Mouse (Mus musculus) heart, embryonic 12.5 days (tissue): ENCODE data around the gene Trit1. TPM values are rescaled to one million over a fixed set of nuclear protein-coding genes. Genes with fewer than 3 reads are reported as not detected.

Experiments
- ATAC-seq: fragments of 200-750 bp; cut with Nextera tagmentation; 2 replicates; pipeline ENCODE4 v1.8.0; 2017; ENCODE audit warnings: moderate TSS enrichment, moderate library complexity; ENCODE audit not compliant: insufficient number of reproducible peaks, low FRiP score
- H3K27ac ChIP-seq: fragments of 300-500 bp; sonication (generic); 2 replicates; pipeline ENCODE4 v1.5.1; 2016; ENCODE audit warnings: mild to moderate bottlenecking, moderate library complexity; ENCODE audit not compliant: poor library complexity, severe bottlenecking
- H3K27me3 ChIP-seq: fragments of 300-500 bp; sonication (generic); replicated peaks from 2 replicates; pipeline ENCODE4 v1.6.1; 2016; ENCODE audit warnings: mild to moderate bottlenecking, moderate library complexity
- H3K36me3 ChIP-seq: fragments of 300-500 bp; sonication (generic); 2 replicates; pipeline ENCODE4 v1.6.1; 2016; ENCODE audit warnings: mild to moderate bottlenecking, moderate library complexity
- H3K4me1 ChIP-seq: fragments of 300-500 bp; sonication (generic); replicated peaks from 2 replicates; pipeline ENCODE4 v1.6.1; 2016; ENCODE audit warnings: mild to moderate bottlenecking
- H3K4me2 ChIP-seq: fragments of 300-500 bp; sonication (generic); 2 replicates; pipeline ENCODE4 v1.6.1; 2016; ENCODE audit warnings: mild to moderate bottlenecking, moderate library complexity
- H3K4me3 ChIP-seq: fragments of 300-500 bp; sonication (generic); 2 replicates; pipeline ENCODE4 v1.5.1; 2016; ENCODE audit warnings: mild to moderate bottlenecking
- H3K9ac ChIP-seq: fragments of 300-500 bp; sonication (generic); 2 replicates; pipeline ENCODE4 v1.6.1; 2016; ENCODE audit warnings: mild to moderate bottlenecking, moderate library complexity
- H3K9me3 ChIP-seq: fragments of 300-500 bp; sonication (generic); replicated peaks from 2 replicates; pipeline ENCODE4 v1.6.1; 2016; ENCODE audit warnings: mild to moderate bottlenecking, moderate library complexity
- WGBS: fragments of 180-500 bp; shearing (Covaris S2); methylation state at CpG from one replicate; pipeline ENCODE4 v1.1.7; 2016; 5-methylcytosine and 5-hydroxymethylcytosine counted together
- polyA plus RNA-seq: library from polyadenylated mRNA; unstranded; fragments of >200 nt; fragmentation: Nextera tagmentation; extraction: Ambion mirVana; gene quantifications from 2 replicates; pipeline ENCODE4 v1.2.1, GENCODE M21; 2016

The Trit1 gene
- polyA plus RNA-seq = 13.4 and 14.3 TPM in 2 replicates

- ATAC-seq = peak; percentile 95
- Histone ChIP-seq H3K4me2 (peak within 1 kb of the TSS; percentile 92), H3K4me3 (peak within 1 kb of the TSS; percentile 92), H3K9ac (peak within 1 kb of the TSS; percentile 92), H3K9me3 (no peaks in the 10 kb centered on the region), H3K4me1 (peaks cover 22% of the 10 kb centered on the region), H3K27me3 (no peaks in the 10 kb centered on the region), H3K36me3 (peaks cover 14% of the 10 kb centered on the region), H3K27ac (peak within 1 kb of the TSS; percentile 81)
- WGBS = under 1% methylated on average over 34 of the region's 34 CpGs
Observed at GRCm38 (mm10) chr4:123016451-123016957, at the start of gene Trit1. Trit1 (plus strand) TSS chr4:123016597.

DNA sequence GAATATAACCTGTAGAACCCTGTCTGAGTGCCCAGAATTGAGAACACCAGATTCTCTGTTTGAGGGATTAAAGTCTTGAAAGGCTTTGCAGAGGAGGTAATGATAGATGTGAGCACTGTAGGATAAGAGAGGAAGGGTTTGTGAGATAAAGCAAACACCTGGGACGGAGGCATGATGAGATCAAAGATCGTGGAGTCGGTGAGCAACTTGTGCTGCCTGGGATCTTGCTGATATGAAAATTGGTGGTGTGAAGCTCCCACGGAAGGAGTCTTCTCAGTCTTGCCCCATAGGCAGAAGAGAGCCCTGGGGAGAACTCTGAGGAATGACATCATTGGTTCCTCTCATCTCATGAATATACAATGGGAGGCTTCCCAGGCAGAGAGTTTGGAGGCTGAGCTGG, 48.3 kb upstream of the Trit1 start:
- Histone ChIP-seq H3K4me1 (0 out of 2 replicates have a peak, but pooled peaks cover 2% of the 10 kb centered on the region), H3K27ac (no peak overlapping the region), H3K4me2 (no peak overlapping the region), H3K36me3 (no peaks in the 10 kb centered on the region), H3K9me3 (no peaks in the 10 kb centered on the region), H3K27me3 (peaks cover 14% of the 10 kb centered on the region; the same call in 1 of the 2 replicates), H3K9ac (no peak overlapping the region), H3K4me3 (no peak overlapping the region)
- WGBS = 41% methylated on average over 4 of the region's 4 CpGs
- ATAC-seq = no peak

- Histone ChIP-seq H3K9me3 (no peaks in the 10 kb centered on the region), H3K27me3 (peaks cover 11% of the 10 kb centered on the region; the same call in 1 of the 2 replicates), H3K9ac (no peak overlapping the region), H3K27ac (no peak overlapping the region), H3K36me3 (no peaks in the 10 kb centered on the region), H3K4me2 (no peak overlapping the region), H3K4me3 (no peak overlapping the region), H3K4me1 (no peaks in the 10 kb centered on the region)
- WGBS = 84% methylated on average over 4 of the region's 4 CpGs
- no peak for ATAC-seq
Observed at GRCm38 (mm10) chr4:122971191-122971590, 45.2 kb upstream of the Trit1 start.

DNA sequence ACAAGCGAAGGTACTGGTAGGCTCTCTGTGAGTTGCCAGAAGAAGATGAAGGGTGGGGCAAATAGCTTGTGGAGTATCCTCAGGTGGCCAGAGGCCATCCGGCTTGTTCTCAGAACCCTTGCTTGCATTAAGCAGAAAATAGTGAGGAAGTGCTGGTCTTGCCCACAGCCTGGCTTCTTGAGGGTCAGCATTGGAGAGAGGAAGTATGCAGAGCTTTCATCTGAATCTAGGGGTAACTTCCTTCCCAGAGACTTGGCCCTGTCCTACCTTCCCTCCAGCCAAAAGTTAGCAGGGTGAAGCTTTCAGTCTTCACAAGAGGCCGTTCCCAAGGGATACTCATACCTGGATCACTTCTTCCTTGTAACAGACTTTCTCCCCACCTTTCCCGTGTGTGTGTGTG, 44.8 kb upstream of the Trit1 start:
- 63% methylated on average over 4 of the region's 4 CpGs for WGBS
- ATAC-seq = no peak
- Histone ChIP-seq H3K27ac (no peak overlapping the region), H3K27me3 (peaks cover 11% of the 10 kb centered on the region; the same call in 1 of the 2 replicates), H3K36me3 (no peaks in the 10 kb centered on the region), H3K4me2 (no peak overlapping the region), H3K9me3 (no peaks in the 10 kb centered on the region), H3K4me1 (no peaks in the 10 kb centered on the region), H3K4me3 (no peak overlapping the region), H3K9ac (no peak overlapping the region)

DNA sequence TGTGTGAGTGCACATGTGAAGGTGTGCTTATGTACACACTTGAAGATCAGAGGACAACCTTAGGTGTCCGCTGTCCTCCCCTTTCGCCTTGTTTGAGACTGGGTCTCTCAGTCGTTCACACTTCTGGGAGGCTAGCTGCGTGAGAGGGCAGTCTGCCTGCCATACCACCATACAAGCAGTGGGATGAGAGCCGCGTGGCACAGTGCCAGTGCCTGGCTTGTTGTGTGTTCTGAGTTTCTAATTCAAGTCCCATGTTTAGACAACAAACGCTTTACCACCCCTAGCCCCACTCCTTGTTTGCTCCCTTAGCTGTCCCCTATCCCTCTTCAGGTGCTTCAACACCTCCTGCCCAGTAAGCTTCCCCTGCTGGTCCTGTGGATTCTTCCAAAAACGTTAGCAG, 44.3 kb upstream of the Trit1 start:
- Histone ChIP-seq H3K9ac (no peak overlapping the region), H3K27ac (no peak overlapping the region), H3K4me1 (no peaks in the 10 kb centered on the region), H3K4me2 (no peak overlapping the region), H3K4me3 (no peak overlapping the region), H3K27me3 (peaks cover 11% of the 10 kb centered on the region; the same call in 1 of the 2 replicates), H3K9me3 (no peaks in the 10 kb centered on the region), H3K36me3 (no peaks in the 10 kb centered on the region)
- 63% methylated on average over 8 of the region's 8 CpGs for WGBS
- ATAC-seq = no peak

GRCm38 (mm10) chr4:122974976-122975520, 41.3 kb upstream of the Trit1 start:
- Histone ChIP-seq H3K4me2 (no peak overlapping the region), H3K4me1 (no peaks in the 10 kb centered on the region), H3K9me3 (no peaks in the 10 kb centered on the region), H3K27me3 (peaks cover 19% of the 10 kb centered on the region), H3K36me3 (no peaks in the 10 kb centered on the region), H3K9ac (no peak overlapping the region), H3K27ac (no peak overlapping the region), H3K4me3 (no peak overlapping the region)
- ATAC-seq = no peak
- WGBS = 81% methylated on average over 5 of the region's 5 CpGs

DNA sequence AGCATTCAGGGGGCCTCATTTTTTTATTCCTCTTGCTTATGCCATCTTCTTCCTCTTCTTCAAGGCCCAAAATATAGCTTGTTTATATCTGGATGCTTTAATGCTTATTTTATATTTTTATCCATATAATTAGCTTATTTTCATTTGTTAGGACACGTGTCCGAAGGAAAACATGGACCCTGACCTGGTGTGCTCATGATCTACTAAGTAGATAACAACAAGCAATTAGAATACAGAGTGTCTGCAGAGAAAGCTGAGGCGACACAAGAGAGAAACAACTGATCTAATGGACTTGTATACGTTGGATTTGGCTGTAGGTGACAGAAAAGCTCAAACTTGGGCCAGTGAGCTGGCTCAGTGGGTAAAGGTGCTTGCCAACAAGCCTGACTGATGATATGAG, 39.5 kb upstream of the Trit1 start:
- peaks cover 19% of the 10 kb centered on the region for H3K27me3 ChIP-seq
- no peak overlapping the region for H3K27ac ChIP-seq
- H3K4me2 ChIP-seq = no peak overlapping the region
- no peak overlapping the region for H3K9ac ChIP-seq
- H3K4me1 ChIP-seq = peaks cover 11% of the 10 kb centered on the region; the same call in 1 of the 2 replicates
- no peak overlapping the region for H3K4me3 ChIP-seq
- H3K9me3 ChIP-seq = no peaks in the 10 kb centered on the region
- no peak for ATAC-seq
- 74% methylated on average over 4 of the region's 4 CpGs for WGBS
- no peaks in the 10 kb centered on the region for H3K36me3 ChIP-seq

DNA sequence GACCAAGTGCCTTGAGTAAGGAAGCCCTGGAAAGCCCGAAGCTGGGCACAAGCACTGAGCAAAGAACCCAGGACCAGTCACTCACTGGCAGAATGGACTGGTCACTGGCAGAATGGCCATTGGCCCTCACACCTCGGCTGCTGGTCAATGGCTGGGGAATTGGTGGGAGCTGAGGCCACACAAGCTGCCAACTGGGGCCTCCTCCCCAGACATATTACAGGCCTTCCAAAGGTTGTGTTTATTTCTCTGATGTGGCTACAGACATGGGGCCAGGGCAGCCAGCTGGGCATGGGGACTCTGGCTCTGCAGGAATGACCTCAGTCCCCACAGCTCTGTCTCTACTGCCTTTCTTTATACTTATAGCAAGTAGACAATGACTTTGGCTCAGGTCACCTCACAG, 37.5 kb upstream of the Trit1 start:
- no peaks in the 10 kb centered on the region for H3K36me3 ChIP-seq
- H3K4me2 ChIP-seq = no peak overlapping the region
- 68% methylated on average over 2 of the region's 2 CpGs for WGBS
- peaks cover 34% of the 10 kb centered on the region for H3K27me3 ChIP-seq
- no peak overlapping the region for H3K9ac ChIP-seq
- H3K4me3 ChIP-seq = no peak overlapping the region
- ATAC-seq = no peak
- no peaks in the 10 kb centered on the region for H3K9me3 ChIP-seq
- no peak overlapping the region for H3K27ac ChIP-seq
- peaks cover 16% of the 10 kb centered on the region; the same call in 1 of the 2 replicates for H3K4me1 ChIP-seq

GRCm38 (mm10) chr4:122979826-122980225, 36.6 kb upstream of the Trit1 start:
- no peaks in the 10 kb centered on the region for H3K36me3 ChIP-seq
- H3K27ac ChIP-seq = no peak overlapping the region
- no peak overlapping the region for H3K4me2 ChIP-seq
- no peak overlapping the region for H3K4me3 ChIP-seq
- no peak overlapping the region for H3K9ac ChIP-seq
- peaks cover 36% of the 10 kb centered on the region for H3K27me3 ChIP-seq
- H3K9me3 ChIP-seq = no peaks in the 10 kb centered on the region
- peaks cover 16% of the 10 kb centered on the region; the same call in 1 of the 2 replicates for H3K4me1 ChIP-seq
- WGBS = 72% methylated on average over 3 of the region's 3 CpGs
- ATAC-seq = no peak

DNA sequence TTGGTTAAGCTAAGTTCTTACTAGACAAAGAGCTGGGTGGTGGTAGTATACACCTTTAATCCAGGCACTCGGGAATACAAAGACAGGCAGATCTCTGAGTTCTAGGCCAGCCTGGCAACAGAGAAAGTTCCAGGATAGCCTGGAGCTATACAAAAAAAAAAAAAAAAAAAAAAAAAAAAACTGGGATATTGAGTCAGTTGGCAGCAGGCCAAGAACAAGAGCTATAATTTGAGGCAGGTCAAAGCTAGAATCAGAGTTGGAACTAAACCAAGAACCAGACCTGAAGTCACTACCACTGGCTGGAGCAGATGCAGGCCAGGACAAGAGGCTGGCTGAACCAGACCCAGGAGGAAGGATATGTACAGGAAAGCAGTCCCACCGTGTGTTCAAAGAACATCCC, 35.7 kb upstream of the Trit1 start:
- 70% methylated on average over 2 of the region's 2 CpGs for WGBS
- ATAC-seq = no peak
- Histone ChIP-seq H3K27me3 (peaks cover 36% of the 10 kb centered on the region), H3K27ac (no peak overlapping the region), H3K9ac (no peak overlapping the region), H3K4me2 (no peak overlapping the region), H3K36me3 (no peaks in the 10 kb centered on the region), H3K9me3 (no peaks in the 10 kb centered on the region), H3K4me3 (no peak overlapping the region), H3K4me1 (peaks cover 16% of the 10 kb centered on the region; the same call in 1 of the 2 replicates)

DNA sequence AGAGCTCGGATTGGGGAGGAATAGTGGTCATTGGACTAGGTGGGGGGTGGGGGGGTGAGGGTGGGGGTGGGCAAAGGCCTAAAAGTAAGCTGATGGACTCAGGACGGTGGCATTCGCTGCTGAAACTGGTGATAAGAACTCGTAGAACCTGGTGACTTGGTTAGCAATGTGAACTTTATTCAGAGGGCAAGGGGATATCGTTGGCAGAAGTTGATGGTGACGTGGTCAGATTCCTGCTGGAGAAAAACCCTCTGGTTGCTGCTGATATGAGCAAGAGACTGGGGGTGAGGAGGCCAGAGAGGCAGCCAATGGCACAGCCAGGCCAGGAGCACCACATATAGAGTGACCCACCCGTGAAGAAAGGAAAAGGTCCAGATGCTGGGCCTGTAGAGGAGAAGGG, 35.2 kb upstream of the Trit1 start:
- no peak overlapping the region for H3K4me3 ChIP-seq
- H3K4me2 ChIP-seq = no peak overlapping the region
- H3K36me3 ChIP-seq = no peaks in the 10 kb centered on the region
- H3K27ac ChIP-seq = no peak overlapping the region
- H3K27me3 ChIP-seq = peaks cover 36% of the 10 kb centered on the region
- ATAC-seq = no peak
- H3K9me3 ChIP-seq = no peaks in the 10 kb centered on the region
- peaks cover 16% of the 10 kb centered on the region; the same call in 1 of the 2 replicates for H3K4me1 ChIP-seq
- 57% methylated on average over 7 of the region's 7 CpGs for WGBS
- H3K9ac ChIP-seq = no peak overlapping the region

GRCm38 (mm10) chr4:122981930-122982329, 34.5 kb upstream of the Trit1 start:
- Histone ChIP-seq H3K27ac (no peak overlapping the region), H3K9me3 (no peaks in the 10 kb centered on the region), H3K4me2 (no peak overlapping the region), H3K4me1 (peaks cover 16% of the 10 kb centered on the region; the same call in 1 of the 2 replicates), H3K27me3 (peaks cover 36% of the 10 kb centered on the region), H3K36me3 (no peaks in the 10 kb centered on the region), H3K4me3 (no peak overlapping the region), H3K9ac (no peak overlapping the region)
- no peak for ATAC-seq
- 45% methylated on average over 3 of the region's 3 CpGs for WGBS
